Mouse (Mus musculus): ENCODE data around the gene Nup205. TPM values are rescaled to one million over a fixed set of nuclear protein-coding genes. Genes with fewer than 3 reads are reported as not detected.

The Nup205 gene
- polyA plus RNA-seq, 1 experiment from 2014 or later, result 28.6 TPM

DNA sequence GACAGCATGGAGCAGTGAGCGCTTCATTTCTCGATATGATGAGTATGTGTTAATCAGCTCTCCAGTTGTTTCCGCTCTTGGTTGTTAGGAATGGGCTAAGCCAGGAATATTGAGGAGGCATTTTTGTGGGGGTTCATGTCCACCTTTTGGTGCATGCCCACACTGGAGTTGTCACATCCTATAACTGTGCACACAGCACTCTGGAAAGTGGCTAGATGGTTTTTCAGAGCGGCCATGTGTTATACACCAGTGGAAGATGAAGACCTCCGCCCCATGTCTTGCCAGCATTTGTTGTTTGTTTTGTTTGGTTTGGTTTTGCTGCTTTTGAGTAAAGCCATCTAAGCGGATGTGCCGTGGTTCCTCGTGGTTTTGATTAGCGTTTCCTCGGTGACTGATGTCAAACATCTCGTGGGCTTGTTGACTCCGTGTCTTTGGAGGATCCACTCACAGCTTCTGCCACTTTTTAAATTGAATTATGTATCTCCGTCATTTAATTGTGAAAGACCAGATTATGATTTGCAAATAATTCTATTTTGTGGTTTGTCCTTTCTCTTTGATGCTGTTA is 80.5 kb downstream of the Nup205 start:
- no peak overlapping the region for H3K9ac ChIP-seq (ENCODE audit: low read length)
- peak overlapping the region; percentile 85 for H3K4me2 ChIP-seq (ENCODE audit: low read length)
- WGBS, result 85% methylated on average over 13 of the region's 13 CpGs
- ATAC-seq (ENCODE audit: insufficient number of reproducible peaks, insufficient read depth, low FRiP score, low read depth), result no peak
- H3K4me3 ChIP-seq (ENCODE audit: control insufficient read depth in 1 of 2, insufficient read depth in 1 of 2, low read depth in 1 of 2, low read length in 2 of 2), result no peak overlapping the region
- H3K4me1 ChIP-seq (ENCODE audit: control insufficient read depth in 2 of 2, insufficient read depth in 2 of 2, low read length in 2 of 2), result peaks cover 34 to 69% of the 10 kb centered on the region in 2 experiments
- H3K27ac ChIP-seq (replicated peaks in 1 of 2; ENCODE audit: control insufficient read depth in 1 of 2, insufficient read depth in 1 of 2, low read depth in 2 of 2, low read length in 2 of 2), result peak overlapping the region; percentile 27 to 41; a peak in 2 of 4 replicates
- peaks cover 20% of the 10 kb centered on the region for H3K36me3 ChIP-seq (ENCODE audit: control insufficient read depth, insufficient read depth, low read length)
- H3K27me3 ChIP-seq (ENCODE audit: control insufficient read depth, insufficient read depth, low read length), result no peaks in the 10 kb centered on the region
- H3K9me3 ChIP-seq (ENCODE audit: control insufficient read depth, low read length), result no peaks in the 10 kb centered on the region

- no peak overlapping the region for H3K4me3 ChIP-seq (ENCODE audit: control insufficient read depth in 1 of 2, insufficient read depth in 1 of 2, low read depth in 1 of 2, low read length in 2 of 2)
These were observed 81.7 kb downstream of the Nup205 start for GRCm38 (mm10) chr6:35258922-35259321.

GRCm38 (mm10) chr6:35259526-35259925 is 82.3 kb downstream of the Nup205 start:
- Histone ChIP-seq H3K36me3 (ENCODE audit: control insufficient read depth, insufficient read depth, low read length) (peaks cover 34% of the 10 kb centered on the region), H3K27ac (replicated peaks in 1 of 2; ENCODE audit: control insufficient read depth in 1 of 2, insufficient read depth in 1 of 2, low read depth in 2 of 2, low read length in 2 of 2) (0 out of 4 replicates have a peak overlapping the region, but pooled peaks of 1 of the 2 experiments have one; percentile 2), H3K4me2 (ENCODE audit: low read length) (no peak overlapping the region), H3K4me1 (ENCODE audit: control insufficient read depth in 2 of 2, insufficient read depth in 2 of 2, low read length in 2 of 2) (peaks cover 31 to 57% of the 10 kb centered on the region in 2 experiments), H3K27me3 (ENCODE audit: control insufficient read depth, insufficient read depth, low read length) (no peaks in the 10 kb centered on the region), H3K9ac (ENCODE audit: low read length) (no peak overlapping the region), H3K9me3 (ENCODE audit: control insufficient read depth, low read length) (no peaks in the 10 kb centered on the region), H3K4me3 (ENCODE audit: control insufficient read depth in 1 of 2, insufficient read depth in 1 of 2, low read depth in 1 of 2, low read length in 2 of 2) (no peak overlapping the region)
- no peak for ATAC-seq (ENCODE audit: insufficient number of reproducible peaks, insufficient read depth, low FRiP score, low read depth)
- WGBS, result 45% methylated on average over 5 of the region's 5 CpGs

More at GRCm38 (mm10) chr6:35258922-35259321, 81.7 kb downstream of the Nup205 start:
- no peak for ATAC-seq (ENCODE audit: insufficient number of reproducible peaks, insufficient read depth, low FRiP score, low read depth)
- peaks cover 34 to 63% of the 10 kb centered on the region in 2 experiments for H3K4me1 ChIP-seq (ENCODE audit: control insufficient read depth in 2 of 2, insufficient read depth in 2 of 2, low read length in 2 of 2)
- no peak overlapping the region for H3K9ac ChIP-seq (ENCODE audit: low read length)
- 89% methylated on average over 2 of the region's 2 CpGs for WGBS
- H3K9me3 ChIP-seq (ENCODE audit: control insufficient read depth, low read length), result no peaks in the 10 kb centered on the region
- no peak overlapping the region for H3K4me2 ChIP-seq (ENCODE audit: low read length)
- H3K27me3 ChIP-seq (ENCODE audit: control insufficient read depth, insufficient read depth, low read length), result no peaks in the 10 kb centered on the region
- no peak overlapping the region for H3K27ac ChIP-seq (replicated peaks in 1 of 2; ENCODE audit: control insufficient read depth in 1 of 2, insufficient read depth in 1 of 2, low read depth in 2 of 2, low read length in 2 of 2)
- peaks cover 32% of the 10 kb centered on the region for H3K36me3 ChIP-seq (ENCODE audit: control insufficient read depth, insufficient read depth, low read length)

GRCm38 (mm10) chr6:35260531-35260930 is 83.3 kb downstream of the Nup205 start:
- Histone ChIP-seq H3K9ac (ENCODE audit: low read length) (no peak overlapping the region), H3K4me1 (ENCODE audit: control insufficient read depth in 2 of 2, insufficient read depth in 2 of 2, low read length in 2 of 2) (peaks cover 24 to 48% of the 10 kb centered on the region in 2 experiments), H3K9me3 (ENCODE audit: control insufficient read depth, low read length) (no peaks in the 10 kb centered on the region), H3K27me3 (ENCODE audit: control insufficient read depth, insufficient read depth, low read length) (no peaks in the 10 kb centered on the region), H3K27ac (replicated peaks in 1 of 2; ENCODE audit: control insufficient read depth in 1 of 2, insufficient read depth in 1 of 2, low read depth in 2 of 2, low read length in 2 of 2) (no peak overlapping the region), H3K4me2 (ENCODE audit: low read length) (no peak overlapping the region), H3K36me3 (ENCODE audit: control insufficient read depth, insufficient read depth, low read length) (peaks cover 34% of the 10 kb centered on the region), H3K4me3 (ENCODE audit: control insufficient read depth in 1 of 2, insufficient read depth in 1 of 2, low read depth in 1 of 2, low read length in 2 of 2) (no peak overlapping the region)
- WGBS, result 60% methylated on average over 7 of the region's 7 CpGs
- ATAC-seq (ENCODE audit: insufficient number of reproducible peaks, insufficient read depth, low FRiP score, low read depth), result no peak

DNA sequence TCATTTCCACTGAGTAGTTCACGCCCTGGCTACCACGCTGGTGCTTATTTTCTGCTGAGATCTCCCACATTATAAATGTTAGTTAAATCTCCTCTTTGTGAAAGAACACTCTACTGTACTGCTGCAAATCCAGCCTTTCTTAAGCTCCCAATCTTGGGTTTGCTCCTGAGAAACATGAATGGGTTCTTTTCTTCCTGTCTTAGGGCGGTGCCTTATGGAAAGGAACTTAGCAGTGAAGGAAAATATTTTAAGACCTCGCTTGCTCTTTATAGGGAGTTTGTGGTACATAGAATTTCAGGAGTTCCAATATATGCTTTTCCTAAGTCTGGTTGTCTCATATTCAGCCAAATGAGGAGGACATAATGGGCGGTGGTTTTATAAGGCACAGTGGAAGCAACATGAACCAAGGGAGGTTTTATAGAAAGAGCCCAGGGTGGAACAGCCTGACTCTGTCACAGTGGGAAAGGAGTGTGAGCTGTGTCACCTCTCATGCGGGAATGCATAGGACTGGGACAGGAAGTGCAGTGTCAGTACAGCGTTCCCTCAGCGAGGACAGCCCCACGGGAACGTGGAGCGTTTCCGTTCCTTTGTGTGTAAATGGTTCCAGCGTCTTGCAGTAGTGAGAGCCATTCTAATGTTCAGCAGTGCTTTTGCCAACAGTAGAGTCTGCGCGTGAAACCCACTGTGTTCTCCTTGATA is 88.5 kb downstream of the Nup205 start:
- Histone ChIP-seq H3K27me3 (ENCODE audit: control insufficient read depth, insufficient read depth, low read length) (no peaks in the 10 kb centered on the region), H3K36me3 (ENCODE audit: control insufficient read depth, insufficient read depth, low read length) (peaks cover 34% of the 10 kb centered on the region), H3K9ac (ENCODE audit: low read length) (no peak overlapping the region), H3K9me3 (ENCODE audit: control insufficient read depth, low read length) (no peaks in the 10 kb centered on the region), H3K27ac (replicated peaks in 1 of 2; ENCODE audit: control insufficient read depth in 1 of 2, insufficient read depth in 1 of 2, low read depth in 2 of 2, low read length in 2 of 2) (peak overlapping the region; percentile 46 to 59; a peak in 3 of 4 replicates), H3K4me1 (ENCODE audit: control insufficient read depth in 2 of 2, insufficient read depth in 2 of 2, low read length in 2 of 2) (peaks cover 2 to 3% of the 10 kb centered on the region in 2 experiments; a peak in 2 of 4 replicates), H3K4me2 (ENCODE audit: low read length) (no peak overlapping the region), H3K4me3 (ENCODE audit: control insufficient read depth in 1 of 2, insufficient read depth in 1 of 2, low read depth in 1 of 2, low read length in 2 of 2) (no peak overlapping the region)
- no peak for ATAC-seq (ENCODE audit: insufficient number of reproducible peaks, insufficient read depth, low FRiP score, low read depth)
- 69% methylated on average over 15 of the region's 15 CpGs for WGBS

DNA sequence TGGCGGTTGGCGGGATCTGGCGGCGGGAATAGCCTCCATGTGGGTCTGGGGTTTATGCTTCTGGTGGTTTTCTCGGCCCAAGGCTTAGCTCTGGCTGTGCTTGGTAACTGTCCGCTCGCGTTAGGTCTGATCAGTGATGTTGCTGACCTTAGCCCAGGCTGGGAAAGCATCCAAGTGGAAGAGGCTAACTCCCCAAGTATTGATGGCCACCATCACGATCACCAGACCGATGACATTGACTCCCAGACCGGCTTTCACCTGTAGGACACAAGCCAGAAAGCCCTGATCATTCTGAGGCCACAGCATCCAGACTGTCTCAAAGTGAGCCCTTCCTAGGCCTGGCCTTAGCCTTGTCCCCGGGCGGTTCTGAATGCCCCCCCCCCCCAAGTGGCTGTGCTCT is 91.5 kb downstream of the Nup205 start:
- no peaks in the 10 kb centered on the region for H3K9me3 ChIP-seq (ENCODE audit: control insufficient read depth, low read length)
- H3K4me3 ChIP-seq (ENCODE audit: control insufficient read depth in 1 of 2, insufficient read depth in 1 of 2, low read depth in 1 of 2, low read length in 2 of 2), result no peak overlapping the region
- peaks cover 4% of the 10 kb centered on the region for H3K36me3 ChIP-seq (ENCODE audit: control insufficient read depth, insufficient read depth, low read length)
- 0 out of 4 replicates have a peak, but pooled peaks cover 0 to 2% of the 10 kb centered on the region in 2 experiments for H3K4me1 ChIP-seq (ENCODE audit: control insufficient read depth in 2 of 2, insufficient read depth in 2 of 2, low read length in 2 of 2)
- no peaks in the 10 kb centered on the region for H3K27me3 ChIP-seq (ENCODE audit: control insufficient read depth, insufficient read depth, low read length)
- ATAC-seq (ENCODE audit: insufficient number of reproducible peaks, insufficient read depth, low FRiP score, low read depth), result no peak
- H3K4me2 ChIP-seq (ENCODE audit: low read length), result no peak overlapping the region
- H3K27ac ChIP-seq (replicated peaks in 1 of 2; ENCODE audit: control insufficient read depth in 1 of 2, insufficient read depth in 1 of 2, low read depth in 2 of 2, low read length in 2 of 2), result no peak overlapping the region
- no peak overlapping the region for H3K9ac ChIP-seq (ENCODE audit: low read length)
- 96% methylated on average over 13 of the region's 13 CpGs for WGBS

DNA sequence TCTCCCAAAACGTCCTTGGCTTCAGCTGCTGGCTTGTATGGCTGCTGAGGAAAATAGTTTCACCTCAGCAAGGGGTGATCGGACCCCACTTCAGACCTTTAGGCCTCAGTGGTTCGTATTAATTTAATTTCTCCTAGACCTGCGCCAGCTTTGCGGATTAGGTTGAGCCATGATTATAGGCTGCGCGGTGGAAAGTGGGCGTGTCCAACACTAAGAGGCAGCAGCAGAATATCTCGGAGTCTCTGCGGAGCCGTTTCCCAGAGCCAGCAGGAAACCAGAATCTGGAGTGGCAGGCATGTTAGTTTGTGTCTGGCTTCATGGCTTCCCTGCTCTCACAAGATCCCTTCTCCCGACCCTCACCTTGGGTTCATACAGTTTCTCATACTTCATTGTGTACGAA is 92.4 kb downstream of the Nup205 start:
- Histone ChIP-seq H3K4me1 (ENCODE audit: control insufficient read depth in 2 of 2, insufficient read depth in 2 of 2, low read length in 2 of 2) (0 out of 4 replicates have a peak, but pooled peaks cover 0 to 2% of the 10 kb centered on the region in 2 experiments), H3K27ac (replicated peaks in 1 of 2; ENCODE audit: control insufficient read depth in 1 of 2, insufficient read depth in 1 of 2, low read depth in 2 of 2, low read length in 2 of 2) (no peak overlapping the region), H3K4me2 (ENCODE audit: low read length) (no peak overlapping the region), H3K27me3 (ENCODE audit: control insufficient read depth, insufficient read depth, low read length) (no peaks in the 10 kb centered on the region), H3K4me3 (ENCODE audit: control insufficient read depth in 1 of 2, insufficient read depth in 1 of 2, low read depth in 1 of 2, low read length in 2 of 2) (no peak overlapping the region), H3K9me3 (ENCODE audit: control insufficient read depth, low read length) (no peaks in the 10 kb centered on the region), H3K36me3 (ENCODE audit: control insufficient read depth, insufficient read depth, low read length) (no peaks in the 10 kb centered on the region), H3K9ac (ENCODE audit: low read length) (no peak overlapping the region)
- no peak for ATAC-seq (ENCODE audit: insufficient number of reproducible peaks, insufficient read depth, low FRiP score, low read depth)
- 67% methylated on average over 13 of the region's 13 CpGs for WGBS

Measured in heart, embryonic 14.5 days (tissue).